In genomic region chr12:72749500-72749899, GRCm38 (mm10) we compare ENCODE assay signal across 23 mouse cellular contexts. TPM values are rescaled to one million over a fixed set of nuclear protein-coding genes. Genes with fewer than 3 reads are reported as not detected.
DNase-seq lines count a peak whose midpoint lies in the region; ATAC-seq and TF ChIP-seq lines count a peak whose summit lies in the region.
"Had no signal": no experiment of that assay in that cellular context is flagged by ENCODE, and none has a peak within 500 bp of the region (broad histone marks: within the 10 kb centered on the region; RNA-seq: fewer than 3 reads in every experiment).

No protein-coding gene starts in this region.

- H3K4me3 ChIP-seq in heart, embryonic 11.5 days (ENCODE audit: low read depth, low read length), result no peak overlapping the region
- no peak overlapping the region for H3K4me3 ChIP-seq in left cerebral cortex, adult 2 months
- H3K4me3 ChIP-seq in embryonic fibroblast, embryonic 13.5 days (ENCODE audit: insufficient read depth, low read length), result no peak overlapping the region
- H3K4me3 ChIP-seq in olfactory bulb, adult 2 months (ENCODE audit: insufficient read depth, low read depth, low read length), result no peak overlapping the region
- H3K4me3 ChIP-seq: forebrain, embryonic 12.5 days; forebrain, embryonic 15.5 days; heart, adult 2 months; heart, embryonic 13.5 days; hindbrain, embryonic 10.5 days; hindbrain, embryonic 13.5 days had no signal

- DNase-seq in heart, adult 11 months, result peak; percentile 19
- no peak for DNase-seq in left cerebral cortex, adult 2 months (ENCODE audit: extremely low spot score in 1 of 2, low spot score in 2 of 2)
- DNase-seq in left cerebral cortex, postnatal 14 days (ENCODE audit: low spot score in 2 of 2), result no peak
- DNase-seq in urinary bladder, adult 2 months (ENCODE audit: low spot score), result no peak
- DNase-seq: B cell, adult 2 months; cerebellum, adult 18-20 months; cerebellum, adult 9-10 months; cerebellum, postnatal 14 days; gastrocnemius, postnatal 25 days; heart, adult 2 months had no signal

- H3K4me1 ChIP-seq in heart, embryonic 11.5 days (ENCODE audit: control insufficient read depth, insufficient read depth, low read length), result 0 out of 2 replicates have a peak, but pooled peaks cover 8% of the 10 kb centered on the region
- H3K4me1 ChIP-seq in embryonic fibroblast, embryonic 13.5 days (ENCODE audit: control insufficient read depth, insufficient read depth, low read length), result peaks cover 7% of the 10 kb centered on the region; the same call in 1 of the 2 replicates
- H3K4me1 ChIP-seq in olfactory bulb, adult 2 months (ENCODE audit: control insufficient read depth, insufficient read depth, low read length), result 0 out of 2 replicates have a peak, but pooled peaks cover 2% of the 10 kb centered on the region
- H3K4me1 ChIP-seq: forebrain, embryonic 15.5 days; hindbrain, embryonic 10.5 days; hindbrain, embryonic 13.5 days had no signal

- no peaks in the 10 kb centered on the region for H3K36me3 ChIP-seq in heart, embryonic 11.5 days (ENCODE audit: control insufficient read depth, insufficient read depth, low read length)
- H3K36me3 ChIP-seq: forebrain, embryonic 12.5 days; forebrain, embryonic 15.5 days; G1E; heart, embryonic 13.5 days; hindbrain, embryonic 10.5 days; hindbrain, embryonic 13.5 days had no signal

- 81% methylated on average over 2 of the region's 2 CpGs for WGBS in heart, embryonic 11.5 days (ENCODE audit: insufficient replicate concordance)
- 77% methylated on average over 2 of the region's 2 CpGs for WGBS in olfactory bulb, adult 2 months

- ATAC-seq in heart, embryonic 11.5 days (replicated peaks; ENCODE audit: insufficient number of reproducible peaks, low FRiP score, low TSS enrichment), result no peak
- ATAC-seq: forebrain, embryonic 15.5 days; hindbrain, embryonic 16.5 days; intestine, embryonic 16.5 days; Patski had no signal

- no peak overlapping the region for H3K27ac ChIP-seq in heart, embryonic 11.5 days (ENCODE audit: low read depth, low read length)
- peak overlapping the region; percentile 19; the same call in 1 of the 2 replicates for H3K27ac ChIP-seq in left cerebral cortex, adult 2 months
- H3K27ac ChIP-seq in embryonic fibroblast, embryonic 13.5 days (ENCODE audit: insufficient read depth, low read length), result peak overlapping the region; percentile 70
- peak overlapping the region; percentile 87 for H3K27ac ChIP-seq in olfactory bulb, adult 2 months (ENCODE audit: insufficient read depth, low read depth, low read length)
- H3K27ac ChIP-seq: forebrain, embryonic 12.5 days; forebrain, embryonic 15.5 days; hindbrain, embryonic 10.5 days; hindbrain, embryonic 13.5 days had no signal

- no peaks in the 10 kb centered on the region for H3K27me3 ChIP-seq in heart, embryonic 11.5 days (ENCODE audit: control insufficient read depth, insufficient read depth, low read length)
- H3K27me3 ChIP-seq: CH12.LX; forebrain, embryonic 12.5 days; forebrain, embryonic 15.5 days; heart, embryonic 13.5 days; hindbrain, embryonic 13.5 days; Patski had no signal

- intact Hi-C loops in left cerebral cortex, adult 2 months (cut with DNase I), result no loop called here
- intact Hi-C loops in left cerebral cortex, postnatal 14 days (cut with DNase I), result no loop called here

- TF ChIP-seq POLR2A in embryonic fibroblast, embryonic 13.5 days (IDR thresholded peaks at IDR 0.05; ENCODE audit: low read depth, low read length), result no peak
- TF ChIP-seq POLR2A in olfactory bulb, adult 2 months (IDR thresholded peaks at IDR 0.05; ENCODE audit: insufficient read depth, low read depth, low read length), result no peak

- no peak for TF ChIP-seq CTCF in left cerebral cortex, adult 2 months (IDR thresholded peaks at IDR 0.05)
- no peak for TF ChIP-seq CTCF in embryonic fibroblast, embryonic 13.5 days (IDR thresholded peaks at IDR 0.05; ENCODE audit: borderline replicate concordance, insufficient read depth, low read length)
- TF ChIP-seq CTCF in olfactory bulb, adult 2 months (IDR thresholded peaks at IDR 0.05; ENCODE audit: insufficient read depth, low read depth, low read length), result no peak

- no peaks in the 10 kb centered on the region for H3K9me3 ChIP-seq in heart, embryonic 11.5 days (replicated peaks; ENCODE audit: control insufficient read depth, low read length)
- H3K9me3 ChIP-seq: forebrain, embryonic 12.5 days; forebrain, embryonic 15.5 days; G1E; heart, embryonic 13.5 days; hindbrain, embryonic 10.5 days; hindbrain, embryonic 13.5 days had no signal

- H3K9ac ChIP-seq in heart, embryonic 11.5 days (ENCODE audit: low read depth, low read length), result no peak overlapping the region
- H3K9ac ChIP-seq: forebrain, embryonic 12.5 days; forebrain, embryonic 15.5 days; heart, embryonic 13.5 days; hindbrain, embryonic 13.5 days had no signal

- no peak overlapping the region for H3K4me2 ChIP-seq in heart, embryonic 11.5 days
- H3K4me2 ChIP-seq: forebrain, embryonic 12.5 days; forebrain, embryonic 15.5 days; heart, embryonic 13.5 days; hindbrain, embryonic 13.5 days had no signal

RNA-seq across cellular contexts. Expression of gene Ppm1a, which starts 7.8 kb away (rescaled TPM):
- polyA plus RNA-seq in heart, embryonic 11.5 days (2014; fragmentation: Nextera tagmentation; extraction: Ambion mirVana), result 47.7 and 51.2 TPM in 2 replicates
- total RNA-seq in left cerebral cortex, adult 2 months (2021), result 100 to 1,000 TPM; 314 to 334 TPM
- 100 to 1,000 TPM; 265 to 266 TPM for total RNA-seq in left cerebral cortex, postnatal 14 days (2021)
- 153 and 158 TPM in 2 replicates for polyA plus RNA-seq in embryonic fibroblast, embryonic 13.5 days (2011; ENCODE audit: insufficient read length, low read depth, missing spikeins)
- 268 and 406 TPM in 2 replicates for polyA plus RNA-seq in olfactory bulb, adult 2 months (2012; ENCODE audit: insufficient read depth, insufficient read length, low replicate concordance, missing spikeins)
- 143 and 155 TPM in 2 replicates for polyA plus RNA-seq in urinary bladder, adult 2 months (2012; rRNA removed)
